Mouse (Mus musculus): ENCODE data around the gene Ndufb3.
"Not testable (repeated sequence)": the region's sequence is repeated elsewhere in the genome, so short reads cannot be mapped to it uniquely, and the experiment has no call there.

The Ndufb3 gene

DNA sequence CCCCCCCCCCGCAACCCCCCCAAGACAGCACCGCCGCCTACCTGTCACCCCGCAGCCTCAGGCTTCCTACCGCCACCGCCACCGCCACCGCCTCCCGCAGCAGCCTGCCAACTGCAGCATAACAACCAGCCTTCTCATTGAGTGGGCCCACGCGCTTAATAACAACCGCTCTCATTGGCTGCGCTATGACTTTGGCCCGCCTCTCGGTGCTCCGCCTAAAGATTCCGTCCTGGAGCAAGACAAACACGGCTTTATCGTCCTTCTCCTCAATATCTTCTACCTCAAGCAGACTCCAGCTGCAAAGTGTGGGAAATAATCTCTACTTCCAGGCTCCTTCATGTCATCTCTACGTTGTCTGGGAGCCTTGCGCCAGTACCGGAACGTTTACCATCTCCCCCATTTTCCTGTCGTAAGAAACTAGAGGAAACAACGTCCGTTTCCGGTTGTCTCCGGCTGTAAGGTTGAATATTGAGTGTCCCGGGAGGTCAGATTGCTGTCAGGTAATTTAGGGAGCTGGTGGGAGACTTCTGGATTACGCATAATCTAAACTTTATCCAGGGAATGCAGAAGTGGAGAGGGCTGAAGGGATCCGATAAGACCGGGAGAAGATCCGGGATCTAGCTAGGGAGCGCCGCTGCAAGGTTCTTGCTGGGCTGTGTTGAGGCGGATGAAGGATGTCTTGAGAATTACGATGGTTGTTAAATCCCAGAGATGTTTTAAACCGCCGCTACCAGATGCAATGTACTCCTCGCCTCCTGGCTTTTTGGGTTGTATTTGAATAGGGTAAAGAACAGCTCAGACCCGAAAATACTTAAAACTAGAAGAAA lies at the start of gene Ndufb3, which contains the start of gene Fam126b:
Gene Ndufb3 (plus strand): TSS at position 214 of the 827 bp plus-strand sequence.
Gene Fam126b (minus strand): TSS at position 153 of the 827 bp plus-strand sequence.
- in situ Hi-C loops (cut with MboI; ENCODE audit: unreplicated experiment in 2 of 2), result no loop called here

DNA sequence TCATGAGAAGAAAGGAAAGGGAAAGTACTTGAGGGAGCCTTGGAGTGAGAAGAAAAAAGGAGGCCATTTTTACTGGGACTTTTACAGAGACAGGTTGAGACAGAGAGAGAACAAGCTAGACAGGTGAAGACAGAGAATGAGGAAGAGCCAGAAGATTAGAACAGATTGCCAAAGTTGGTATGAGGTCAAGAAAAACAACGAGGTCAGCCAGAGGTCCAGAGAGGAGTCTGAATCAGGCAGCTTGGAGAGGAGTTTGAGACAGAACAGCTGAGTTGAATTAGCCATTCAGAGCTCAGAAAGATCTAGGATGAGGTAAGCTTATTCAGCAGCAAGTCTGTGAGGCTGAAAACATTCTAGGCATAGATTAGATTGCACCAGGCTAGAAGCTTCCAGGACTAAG lies 44.8 kb upstream of the Ndufb3 start:
- in situ Hi-C loops (cut with MboI; ENCODE audit: unreplicated experiment in 2 of 2), result no loop called here

GRCm38 (mm10) chr1:58560370-58560769 lies 25.8 kb upstream of the Ndufb3 start:
- in situ Hi-C loops (cut with MboI; ENCODE audit: unreplicated experiment in 2 of 2), result loop anchor here (5.0 to 25.0 kb wide), 3 partner anchors 114 to 398 kb away; no protein-coding TSS in a partner anchor

GRCm38 (mm10) chr1:58562455-58562854 lies 23.7 kb upstream of the Ndufb3 start:
- in situ Hi-C loops (cut with MboI; ENCODE audit: unreplicated experiment in 2 of 2), result loop anchor here (5.0 to 25.0 kb wide), 3 partner anchors 112 to 400 kb away; no protein-coding TSS in a partner anchor

DNA sequence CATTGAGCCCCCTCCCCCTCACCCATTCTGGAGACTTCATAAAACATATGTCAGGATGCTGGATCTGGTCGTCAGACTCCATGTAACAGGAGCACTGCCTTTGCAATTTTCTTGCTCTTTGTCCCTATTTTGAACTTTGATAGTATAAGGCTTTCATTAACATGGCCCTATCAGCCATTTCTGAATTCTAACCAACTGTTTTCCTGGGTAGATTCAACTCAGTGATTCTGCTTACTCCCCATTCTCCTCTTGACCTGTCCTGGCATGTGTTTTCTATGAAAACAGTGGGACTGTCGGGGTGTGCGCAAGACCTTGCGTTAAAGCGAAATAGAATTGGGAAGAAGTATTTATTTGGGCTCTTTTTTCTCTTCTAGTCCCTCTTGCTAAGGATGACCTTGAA lies 21.2 kb upstream of the Ndufb3 start:
- in situ Hi-C loops (cut with MboI; ENCODE audit: unreplicated experiment in 2 of 2), result loop anchor here (5.0 to 25.0 kb wide), 4 partner anchors 110 to 403 kb away; no protein-coding TSS in a partner anchor

- in situ Hi-C loops (cut with MboI; ENCODE audit: unreplicated experiment in 2 of 2), result loop anchor here in 1 of 2 experiments (5.0 to 25.0 kb wide), 3 partner anchors 108 to 404 kb away; no protein-coding TSS in a partner anchor
Measured at GRCm38 (mm10) chr1:58566621-58567020, 19.6 kb upstream of the Ndufb3 start.

DNA sequence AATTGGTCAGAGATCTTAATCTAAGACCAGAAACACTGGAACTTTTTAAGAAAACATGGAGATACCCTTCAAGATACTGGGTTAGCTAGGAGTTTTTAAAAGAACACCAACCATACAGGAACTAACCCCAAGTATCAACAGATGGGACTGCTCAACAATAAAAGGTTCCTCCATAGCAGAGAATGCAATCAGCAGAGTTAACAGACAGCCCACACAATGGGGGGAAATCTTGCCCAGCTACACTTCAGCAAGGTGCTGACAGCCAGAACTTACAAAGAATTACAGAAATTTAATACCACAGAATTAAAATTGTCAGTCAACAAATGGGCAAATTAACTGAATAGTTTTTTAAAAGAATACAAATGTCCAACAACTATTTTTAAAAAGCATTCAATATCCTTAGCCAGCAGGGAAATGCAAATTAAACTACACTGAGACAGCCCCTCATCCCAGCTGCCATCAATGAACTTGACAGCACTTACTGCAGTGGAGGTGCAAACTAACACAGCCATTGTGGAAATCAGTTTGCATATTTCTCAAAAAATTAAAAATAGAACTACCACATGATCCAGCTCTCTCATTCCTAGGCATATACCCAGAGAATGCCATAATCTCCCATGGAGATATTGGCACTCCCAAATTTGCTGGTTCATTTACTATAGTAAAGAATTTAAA lies 17.6 kb upstream of the Ndufb3 start:
- in situ Hi-C loops (cut with MboI; ENCODE audit: unreplicated experiment in 2 of 2), result loop anchor here in 1 of 2 experiments (5.0 to 25.0 kb wide), 3 partner anchors 106 to 406 kb away; no protein-coding TSS in a partner anchor

DNA sequence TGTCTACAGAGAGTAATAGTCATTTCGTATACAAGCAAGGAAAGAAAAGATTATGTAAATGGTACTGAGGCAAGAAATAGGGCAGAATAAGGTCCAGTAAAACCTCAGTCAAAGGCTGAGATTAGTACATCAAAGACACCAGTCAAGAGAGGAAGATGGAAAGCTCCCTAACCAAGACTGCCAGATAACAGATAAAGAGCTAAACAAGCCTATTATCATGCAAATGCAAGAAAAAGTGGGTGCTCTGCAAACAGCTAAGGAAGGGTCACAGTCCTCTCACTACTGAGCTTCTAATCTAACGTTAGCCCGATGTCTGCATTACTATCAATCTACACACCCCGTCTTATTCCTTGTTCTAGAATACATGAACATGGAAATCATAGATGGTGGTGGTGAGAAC lies 15.7 kb upstream of the Ndufb3 start:
- in situ Hi-C loops (cut with MboI; ENCODE audit: unreplicated experiment in 2 of 2), result loop anchor here in 1 of 2 experiments (25.0 kb wide), 1 partner anchor 408 kb away; no protein-coding TSS in a partner anchor

- in situ Hi-C loops (cut with MboI; ENCODE audit: unreplicated experiment in 2 of 2), result no loop called here
Measured at GRCm38 (mm10) chr1:58579179-58579578, 7.0 kb upstream of the Ndufb3 start.

- in situ Hi-C loops (cut with MboI; ENCODE audit: unreplicated experiment in 2 of 2), result loop anchor here in 1 of 2 experiments (5.0 kb wide), 1 partner anchor 95 kb away; no protein-coding TSS in a partner anchor
Measured at GRCm38 (mm10) chr1:58582611-58583010, 3.6 kb upstream of the Ndufb3 start.

DNA sequence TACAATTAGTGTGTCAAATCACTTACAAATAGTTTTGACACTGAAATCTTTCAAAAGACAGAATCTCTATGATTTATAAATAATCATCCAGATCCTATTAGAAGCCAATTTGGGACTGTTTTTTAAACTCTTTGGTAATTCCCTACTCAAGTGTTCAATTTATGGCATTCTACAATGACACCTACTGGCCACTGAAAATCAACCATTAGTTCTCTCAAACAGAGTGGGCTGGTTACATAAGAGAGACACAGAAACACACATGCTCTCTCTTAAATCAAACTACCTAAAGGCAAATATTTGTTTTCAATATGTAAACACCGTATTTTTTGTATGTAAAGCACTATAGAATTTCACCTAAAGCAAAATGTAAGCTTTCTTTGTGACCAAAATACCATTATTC lies 1.9 kb upstream of the Ndufb3 start:
- in situ Hi-C loops (cut with MboI; ENCODE audit: unreplicated experiment in 2 of 2), result loop anchor here in 1 of 2 experiments (5.0 kb wide), 1 partner anchor 93 kb away; no protein-coding TSS in a partner anchor

GRCm38 (mm10) chr1:58585373-58586170 lies 612 bp upstream of the Ndufb3 start:
- in situ Hi-C loops (cut with MboI; ENCODE audit: unreplicated experiment in 2 of 2), result no loop called here

GRCm38 (mm10) chr1:58587491-58587890 lies 1.3 kb downstream of the Ndufb3 start:
- in situ Hi-C loops (cut with MboI; ENCODE audit: unreplicated experiment in 2 of 2), result no loop called here

- in situ Hi-C loops (cut with MboI; ENCODE audit: unreplicated experiment in 2 of 2), result no loop called here
Measured at GRCm38 (mm10) chr1:58602681-58603080, 16.5 kb downstream of the Ndufb3 start.

DNA sequence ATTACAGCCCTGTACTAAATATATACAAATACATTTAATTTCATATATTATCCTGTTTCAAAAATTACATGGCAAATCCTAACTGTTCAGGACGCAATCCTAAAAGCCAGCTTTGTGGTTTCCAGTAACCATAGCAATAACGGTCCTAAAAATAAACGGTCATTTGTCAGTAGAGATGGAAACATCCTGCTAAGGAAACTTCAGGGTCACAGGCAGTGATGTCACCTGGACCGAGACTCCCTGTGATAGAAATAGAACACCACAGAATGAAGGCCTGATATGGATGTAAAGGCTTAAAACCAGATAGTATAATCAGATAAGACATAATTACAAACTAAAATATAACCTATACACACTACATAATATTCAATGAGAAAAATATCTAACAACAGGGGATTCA lies 17.6 kb downstream of the Ndufb3 start:
- in situ Hi-C loops (cut with MboI; ENCODE audit: unreplicated experiment in 2 of 2), result no loop called here

- in situ Hi-C loops (cut with MboI; ENCODE audit: unreplicated experiment in 2 of 2), result not testable (repeated sequence)
Measured at GRCm38 (mm10) chr1:58609591-58609990, 23.4 kb downstream of the Ndufb3 start.

GRCm38 (mm10) chr1:58610166-58610565 lies 24.0 kb downstream of the Ndufb3 start:
- in situ Hi-C loops (cut with MboI; ENCODE audit: unreplicated experiment in 2 of 2), result no loop called here

- in situ Hi-C loops (cut with MboI; ENCODE audit: unreplicated experiment in 2 of 2), result no loop called here
Measured at GRCm38 (mm10) chr1:58610611-58611010, 24.4 kb downstream of the Ndufb3 start.

DNA sequence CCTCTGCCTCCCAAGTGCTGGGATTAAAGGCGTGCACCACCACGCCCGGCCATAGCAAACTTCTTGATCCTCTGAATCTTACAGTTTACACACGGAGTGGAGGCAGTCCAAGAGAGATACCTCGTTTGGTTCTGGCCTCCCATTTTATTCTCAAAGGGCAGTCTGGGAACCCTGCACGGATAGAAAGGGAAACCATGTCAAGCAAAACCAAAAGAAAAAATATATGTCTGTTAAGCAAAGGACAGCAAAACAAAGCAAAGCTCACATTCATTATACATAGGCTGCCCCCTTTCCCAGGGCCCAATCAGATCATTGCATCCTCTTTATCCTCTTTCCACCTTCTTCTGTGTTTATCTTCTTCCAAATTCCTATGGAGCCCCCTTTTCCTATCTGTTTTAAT lies 27.6 kb downstream of the Ndufb3 start:
- in situ Hi-C loops (cut with MboI; ENCODE audit: unreplicated experiment in 2 of 2), result no loop called here

DNA sequence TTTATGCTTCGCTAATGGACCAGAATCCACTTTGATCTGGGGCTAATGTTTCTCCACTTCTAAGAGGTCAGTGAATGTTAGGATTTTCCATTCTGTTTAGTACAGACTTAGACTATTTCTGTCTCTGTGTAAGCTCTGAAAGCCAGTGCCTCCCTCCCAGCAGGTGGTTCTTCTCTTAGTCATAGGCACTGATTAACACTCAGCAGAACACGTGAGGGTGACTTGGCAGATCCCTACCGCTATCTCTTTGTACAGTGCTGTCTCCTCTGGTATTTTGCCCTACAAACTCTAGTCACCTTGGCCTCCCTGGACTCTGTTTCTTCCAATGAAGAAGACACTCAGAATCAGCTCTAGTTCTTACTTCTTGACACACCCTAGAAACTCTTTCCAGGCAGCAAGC lies 28.2 kb downstream of the Ndufb3 start:
- in situ Hi-C loops (cut with MboI; ENCODE audit: unreplicated experiment in 2 of 2), result no loop called here
